Mouse (Mus musculus) lung, postnatal 0 days (tissue): Measurements from ENCODE around the gene Lpp.
A peak's percentile ranks its signal among the peaks of the same experiment; 100 is the strongest.

Experiments used
- CTCF ChIP-seq: IDR thresholded peaks from 2 replicates; pipeline ENCODE4 v1.5.1; 2016; ENCODE audit warnings: antibody characterized with exemption, mild to moderate bottlenecking
- EP300 ChIP-seq: IDR thresholded peaks from 2 replicates; pipeline ENCODE4 v1.6.1; 2016; ENCODE audit warnings: antibody characterized with exemption, mild to moderate bottlenecking, control low read depth

- TF ChIP-seq CTCF (no peak), EP300 (peak; percentile 24; the same call in 1 of the 2 replicates)
Observed at GRCm38 (mm10) chr16:24625576-24625975, 232.3 kb downstream of the Lpp start.
